Mouse (Mus musculus): ENCODE data around the gene Gm20379. TPM values are rescaled to one million over a fixed set of nuclear protein-coding genes. Genes with fewer than 3 reads are reported as not detected.

The Gm20379 gene
- polyA plus RNA-seq, 1 experiment from 2014 or later, result 0.90 TPM

DNA sequence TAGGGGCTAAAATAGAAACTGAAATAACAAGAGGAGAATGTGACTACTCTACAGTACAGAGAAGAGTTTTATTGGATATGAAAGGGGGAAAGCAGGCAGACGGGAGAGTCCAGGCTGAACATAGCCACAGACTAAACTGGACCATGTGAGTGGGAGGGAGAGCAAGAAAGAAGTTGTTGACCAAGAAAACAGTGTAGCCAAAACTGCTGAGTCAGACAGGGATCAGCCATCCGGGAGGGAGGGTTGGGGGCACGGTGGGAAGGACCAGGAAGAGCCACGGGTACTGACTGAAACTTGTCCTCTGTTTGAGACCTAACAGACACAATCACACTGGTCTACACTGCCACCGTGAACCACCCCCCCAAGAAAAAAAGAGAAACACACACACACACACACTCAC, 20.2 kb downstream of the Gm20379 start:
- H3K27me3 ChIP-seq (ENCODE audit: control insufficient read depth, insufficient read depth, low read length), result no peaks in the 10 kb centered on the region
- no peak overlapping the region for H3K4me3 ChIP-seq (replicated peaks; ENCODE audit: low read length)
- no peak for ATAC-seq (ENCODE audit: insufficient read depth, low FRiP score)
- no peak overlapping the region for H3K4me2 ChIP-seq (ENCODE audit: low read depth, low read length)
- H3K9ac ChIP-seq (ENCODE audit: low read length), result no peak overlapping the region
- no peaks in the 10 kb centered on the region for H3K36me3 ChIP-seq (ENCODE audit: control insufficient read depth, insufficient read depth, low read length)
- no peaks in the 10 kb centered on the region for H3K4me1 ChIP-seq (ENCODE audit: control insufficient read depth, insufficient read depth, low read length)
- WGBS, result 73% methylated on average over 5 of the region's 5 CpGs
- no peaks in the 10 kb centered on the region for H3K9me3 ChIP-seq (replicated peaks; ENCODE audit: control insufficient read depth, low read length)
- H3K27ac ChIP-seq (ENCODE audit: low read length), result no peak overlapping the region

- Histone ChIP-seq H3K4me1 (ENCODE audit: control insufficient read depth, insufficient read depth, low read length) (no peaks in the 10 kb centered on the region), H3K27me3 (ENCODE audit: control insufficient read depth, insufficient read depth, low read length) (no peaks in the 10 kb centered on the region), H3K36me3 (ENCODE audit: control insufficient read depth, insufficient read depth, low read length) (no peaks in the 10 kb centered on the region), H3K4me3 (replicated peaks; ENCODE audit: low read length) (no peak overlapping the region), H3K9me3 (replicated peaks; ENCODE audit: control insufficient read depth, low read length) (no peaks in the 10 kb centered on the region), H3K9ac (ENCODE audit: low read length) (no peak overlapping the region), H3K4me2 (ENCODE audit: low read depth, low read length) (no peak overlapping the region), H3K27ac (ENCODE audit: low read length) (no peak overlapping the region)
- ATAC-seq (ENCODE audit: insufficient read depth, low FRiP score), result no peak
- 67% methylated on average over 2 of the region's 2 CpGs for WGBS
These were observed 22.2 kb downstream of the Gm20379 start for GRCm38 (mm10) chr13:92328000-92328399.

DNA sequence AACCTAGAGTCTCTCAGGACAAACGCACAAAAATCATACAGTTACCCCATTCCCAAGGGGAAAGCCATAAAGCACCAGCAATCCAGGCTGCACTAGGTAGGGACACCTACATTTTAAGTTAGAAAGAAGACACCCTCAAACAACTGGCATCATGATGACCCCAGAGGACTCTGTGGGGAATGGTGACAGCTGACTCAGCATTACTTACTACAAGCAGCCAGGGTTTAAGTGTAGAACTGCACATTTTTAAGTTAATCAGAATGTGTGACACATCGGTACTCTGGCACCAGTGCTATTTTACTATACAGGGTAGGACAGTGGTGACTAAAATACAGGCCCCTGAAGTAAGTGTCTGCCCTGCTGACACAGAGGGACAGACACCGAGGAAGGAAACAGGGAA, 24.8 kb downstream of the Gm20379 start:
- H3K27me3 ChIP-seq (ENCODE audit: control insufficient read depth, insufficient read depth, low read length), result no peaks in the 10 kb centered on the region
- WGBS, result 92% methylated on average over 3 of the region's 3 CpGs
- no peak for ATAC-seq (ENCODE audit: insufficient read depth, low FRiP score)
- H3K9ac ChIP-seq (ENCODE audit: low read length), result no peak overlapping the region
- H3K9me3 ChIP-seq (replicated peaks; ENCODE audit: control insufficient read depth, low read length), result no peaks in the 10 kb centered on the region
- no peak overlapping the region for H3K4me2 ChIP-seq (ENCODE audit: low read depth, low read length)
- H3K27ac ChIP-seq (ENCODE audit: low read length), result no peak overlapping the region
- no peaks in the 10 kb centered on the region for H3K4me1 ChIP-seq (ENCODE audit: control insufficient read depth, insufficient read depth, low read length)
- no peaks in the 10 kb centered on the region for H3K36me3 ChIP-seq (ENCODE audit: control insufficient read depth, insufficient read depth, low read length)
- H3K4me3 ChIP-seq (replicated peaks; ENCODE audit: low read length), result no peak overlapping the region

DNA sequence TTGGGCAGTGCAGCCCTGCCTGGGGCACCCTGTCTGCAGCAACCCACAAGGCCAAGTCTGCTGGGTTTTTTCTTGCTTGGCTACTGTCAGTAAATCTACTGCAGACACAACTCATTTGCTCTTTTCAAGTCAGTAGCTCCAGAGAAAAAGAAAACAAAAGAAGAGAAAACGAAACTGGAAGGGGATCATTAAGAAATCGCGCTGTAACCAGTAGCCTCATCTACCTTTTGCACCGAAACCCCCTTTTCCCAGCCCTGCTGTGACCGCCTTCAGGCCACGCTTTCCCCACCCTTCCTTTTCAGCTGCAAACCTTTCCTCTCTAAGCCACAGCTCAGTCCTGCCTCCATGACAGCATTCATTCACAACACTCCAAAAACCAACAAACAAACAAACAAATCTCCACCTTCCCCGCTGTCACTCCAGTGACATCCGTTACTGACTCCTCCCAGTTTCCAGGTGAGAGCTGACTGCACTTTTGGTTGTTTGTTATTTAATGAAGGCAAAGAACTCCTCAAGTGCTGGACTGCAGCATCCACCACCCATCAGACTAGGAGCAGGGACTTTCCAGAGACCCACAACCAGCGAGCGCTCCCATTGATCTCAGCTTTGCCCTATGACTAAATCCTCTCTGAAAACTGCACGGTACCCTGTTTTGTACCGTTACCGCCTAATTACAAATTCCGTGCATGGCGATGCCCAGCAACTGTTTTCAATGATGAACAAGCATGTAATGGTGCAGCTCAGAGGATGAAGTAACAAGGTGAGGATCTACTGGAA, 26.5 kb downstream of the Gm20379 start:
- H3K9ac ChIP-seq (ENCODE audit: low read length), result no peak overlapping the region
- WGBS, result 88% methylated on average over 15 of the region's 15 CpGs
- ATAC-seq (ENCODE audit: insufficient read depth, low FRiP score), result no peak
- H3K9me3 ChIP-seq (replicated peaks; ENCODE audit: control insufficient read depth, low read length), result no peaks in the 10 kb centered on the region
- no peak overlapping the region for H3K4me2 ChIP-seq (ENCODE audit: low read depth, low read length)
- no peak overlapping the region for H3K4me3 ChIP-seq (replicated peaks; ENCODE audit: low read length)
- H3K36me3 ChIP-seq (ENCODE audit: control insufficient read depth, insufficient read depth, low read length), result no peaks in the 10 kb centered on the region
- H3K4me1 ChIP-seq (ENCODE audit: control insufficient read depth, insufficient read depth, low read length), result no peaks in the 10 kb centered on the region
- H3K27me3 ChIP-seq (ENCODE audit: control insufficient read depth, insufficient read depth, low read length), result no peaks in the 10 kb centered on the region
- H3K27ac ChIP-seq (ENCODE audit: low read length), result no peak overlapping the region

- no peak; the same call in 1 of the 2 replicates for ATAC-seq (ENCODE audit: insufficient read depth, low FRiP score)
- no peak overlapping the region for H3K9ac ChIP-seq (ENCODE audit: low read length)
- H3K4me1 ChIP-seq (ENCODE audit: control insufficient read depth, insufficient read depth, low read length), result no peaks in the 10 kb centered on the region
- H3K27ac ChIP-seq (ENCODE audit: low read length), result no peak overlapping the region
- no peaks in the 10 kb centered on the region for H3K27me3 ChIP-seq (ENCODE audit: control insufficient read depth, insufficient read depth, low read length)
- no peak overlapping the region for H3K4me2 ChIP-seq (ENCODE audit: low read depth, low read length)
- H3K4me3 ChIP-seq (replicated peaks; ENCODE audit: low read length), result no peak overlapping the region
- H3K9me3 ChIP-seq (replicated peaks; ENCODE audit: control insufficient read depth, low read length), result no peaks in the 10 kb centered on the region
- WGBS, result 89% methylated on average over 1 of the region's 1 CpGs
- 0 out of 2 replicates have a peak, but pooled peaks cover 3% of the 10 kb centered on the region for H3K36me3 ChIP-seq (ENCODE audit: control insufficient read depth, insufficient read depth, low read length)
These were observed 31.1 kb downstream of the Gm20379 start for GRCm38 (mm10) chr13:92336857-92337256.

GRCm38 (mm10) chr13:92337773-92338462, 32.1 kb downstream of the Gm20379 start:
- H3K36me3 ChIP-seq (ENCODE audit: control insufficient read depth, insufficient read depth, low read length), result 0 out of 2 replicates have a peak, but pooled peaks cover 3% of the 10 kb centered on the region
- H3K4me2 ChIP-seq (ENCODE audit: low read depth, low read length), result no peak overlapping the region
- H3K27me3 ChIP-seq (ENCODE audit: control insufficient read depth, insufficient read depth, low read length), result no peaks in the 10 kb centered on the region
- WGBS, result 77% methylated on average over 6 of the region's 6 CpGs
- ATAC-seq (ENCODE audit: insufficient read depth, low FRiP score), result no peak
- H3K9ac ChIP-seq (ENCODE audit: low read length), result no peak overlapping the region
- H3K4me1 ChIP-seq (ENCODE audit: control insufficient read depth, insufficient read depth, low read length), result no peaks in the 10 kb centered on the region
- H3K27ac ChIP-seq (ENCODE audit: low read length), result no peak overlapping the region
- no peaks in the 10 kb centered on the region for H3K9me3 ChIP-seq (replicated peaks; ENCODE audit: control insufficient read depth, low read length)
- no peak overlapping the region for H3K4me3 ChIP-seq (replicated peaks; ENCODE audit: low read length)

- 86% methylated on average over 3 of the region's 3 CpGs for WGBS
These were observed 34.0 kb downstream of the Gm20379 start for GRCm38 (mm10) chr13:92339787-92340186.

DNA sequence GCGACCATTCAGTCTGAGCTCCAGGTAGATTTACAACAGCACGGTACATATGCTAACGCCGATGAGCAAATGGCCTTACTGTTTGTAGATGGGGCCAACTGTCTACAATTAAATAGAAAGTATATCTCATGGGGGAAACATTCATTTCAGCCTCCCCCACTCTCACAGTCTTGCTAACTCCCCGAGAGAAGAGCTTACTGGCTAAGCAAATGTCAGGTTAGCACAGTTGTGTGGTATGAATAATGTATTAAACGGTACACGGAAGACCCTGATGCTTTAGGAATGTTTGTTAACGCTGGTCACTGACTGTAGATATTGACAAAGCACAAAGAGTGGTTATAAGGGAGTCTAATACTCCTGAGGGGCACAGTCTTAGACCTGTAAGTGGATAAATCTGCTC, 38.3 kb downstream of the Gm20379 start:
- Histone ChIP-seq H3K9me3 (replicated peaks; ENCODE audit: control insufficient read depth, low read length) (no peaks in the 10 kb centered on the region), H3K9ac (ENCODE audit: low read length) (no peak overlapping the region), H3K36me3 (ENCODE audit: control insufficient read depth, insufficient read depth, low read length) (peaks cover 3% of the 10 kb centered on the region; the same call in 1 of the 2 replicates), H3K4me3 (replicated peaks; ENCODE audit: low read length) (no peak overlapping the region), H3K4me2 (ENCODE audit: low read depth, low read length) (no peak overlapping the region), H3K27me3 (ENCODE audit: control insufficient read depth, insufficient read depth, low read length) (no peaks in the 10 kb centered on the region), H3K4me1 (ENCODE audit: control insufficient read depth, insufficient read depth, low read length) (no peaks in the 10 kb centered on the region), H3K27ac (ENCODE audit: low read length) (no peak overlapping the region)
- no peak for ATAC-seq (ENCODE audit: insufficient read depth, low FRiP score)
- 89% methylated on average over 8 of the region's 8 CpGs for WGBS

More at GRCm38 (mm10) chr13:92339787-92340186, 34.0 kb downstream of the Gm20379 start:
- H3K4me1 ChIP-seq (ENCODE audit: control insufficient read depth, insufficient read depth, low read length), result no peaks in the 10 kb centered on the region
- no peak overlapping the region for H3K4me2 ChIP-seq (ENCODE audit: low read depth, low read length)
- H3K27ac ChIP-seq (ENCODE audit: low read length), result no peak overlapping the region
- no peak for ATAC-seq (ENCODE audit: insufficient read depth, low FRiP score)
- no peak overlapping the region for H3K9ac ChIP-seq (ENCODE audit: low read length)
- H3K27me3 ChIP-seq (ENCODE audit: control insufficient read depth, insufficient read depth, low read length), result no peaks in the 10 kb centered on the region
- H3K9me3 ChIP-seq (replicated peaks; ENCODE audit: control insufficient read depth, low read length), result no peaks in the 10 kb centered on the region
- no peak overlapping the region for H3K4me3 ChIP-seq (replicated peaks; ENCODE audit: low read length)
- peaks cover 3% of the 10 kb centered on the region; the same call in 1 of the 2 replicates for H3K36me3 ChIP-seq (ENCODE audit: control insufficient read depth, insufficient read depth, low read length)

DNA sequence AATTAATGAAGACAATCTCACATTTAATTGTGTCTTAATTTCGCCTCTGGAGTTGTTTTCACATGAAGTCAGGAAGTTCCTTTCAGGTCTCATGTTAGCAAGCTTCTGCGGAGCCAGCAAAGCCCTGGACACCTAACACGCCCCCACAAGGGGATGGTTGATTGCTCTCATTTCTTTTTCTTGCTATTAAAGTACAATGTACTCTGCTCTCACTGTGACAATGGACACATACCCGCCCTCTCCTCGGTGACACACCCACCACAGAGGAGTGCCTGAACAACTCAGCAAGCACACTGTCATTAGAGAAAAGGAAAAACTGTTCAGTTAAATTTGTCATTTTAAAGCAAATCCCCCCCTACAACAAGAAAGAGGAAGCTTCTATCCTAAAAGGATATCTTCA, 40.6 kb downstream of the Gm20379 start:
- Histone ChIP-seq H3K4me2 (ENCODE audit: low read depth, low read length) (no peak overlapping the region), H3K4me3 (replicated peaks; ENCODE audit: low read length) (no peak overlapping the region), H3K36me3 (ENCODE audit: control insufficient read depth, insufficient read depth, low read length) (no peaks in the 10 kb centered on the region; the same call in 1 of the 2 replicates), H3K27ac (ENCODE audit: low read length) (no peak overlapping the region), H3K27me3 (ENCODE audit: control insufficient read depth, insufficient read depth, low read length) (no peaks in the 10 kb centered on the region), H3K4me1 (ENCODE audit: control insufficient read depth, insufficient read depth, low read length) (no peaks in the 10 kb centered on the region), H3K9me3 (replicated peaks; ENCODE audit: control insufficient read depth, low read length) (no peaks in the 10 kb centered on the region), H3K9ac (ENCODE audit: low read length) (no peak overlapping the region)
- WGBS, result 81% methylated on average over 5 of the region's 5 CpGs
- no peak for ATAC-seq (ENCODE audit: insufficient read depth, low FRiP score)

Data from stomach, embryonic 16.5 days (tissue).